Mouse (Mus musculus) MEL (cell line): ENCODE data around the gene Sacs. TPM values are rescaled to one million over a fixed set of nuclear protein-coding genes. Genes with fewer than 3 reads are reported as not detected.

Source experiments
- DNase-seq: peaks from one replicate; pipeline ENCODE4 v3.0.0; 2011; ENCODE audit warnings: low read depth, low spot score
- H3K27ac ChIP-seq: 2 replicates; pipeline ENCODE4 v1.5.1; 2012; ENCODE audit warnings: low read depth, mild to moderate bottlenecking, control low read depth, low read length, moderate library complexity; ENCODE audit not compliant: control insufficient read depth
- H3K27me3 ChIP-seq, 2 experiments: fragments of 150-350 bp in 1 of 2; sonication (generic) in 1 of 2; 2 replicates each; pipeline ENCODE4 v1.6.1; 2012; ENCODE audit warnings: low read length in 2 of 2, mild to moderate bottlenecking in 2 of 2, improper control_type of control experiment in 1 of 2, moderate library complexity in 1 of 2; ENCODE audit not compliant: insufficient read depth in 2 of 2, control insufficient read depth in 1 of 2
- H3K36me3 ChIP-seq, 2 experiments: 2 replicates each; pipeline ENCODE4 v1.6.1; 2012 to 2014; ENCODE audit warnings: low read length in 2 of 2, improper control_type of control experiment in 1 of 2, inconsistent platforms in 1 of 2, mild to moderate bottlenecking in 1 of 2; ENCODE audit not compliant: insufficient read depth in 2 of 2, control insufficient read depth in 1 of 2
- H3K4me1 ChIP-seq, 2 experiments: fragments of 150-350 bp in 1 of 2; sonication (generic) in 1 of 2; 2 replicates each; pipeline ENCODE4 v1.6.1; 2012; ENCODE audit warnings: low read length in 2 of 2, improper control_type of control experiment in 1 of 2, mild to moderate bottlenecking in 1 of 2; ENCODE audit not compliant: insufficient read depth in 2 of 2, control insufficient read depth in 1 of 2
- H3K4me3 ChIP-seq, 2 experiments: fragments of 150-350 bp in 1 of 2; sonication (generic) in 1 of 2; 2 replicates each; pipeline ENCODE4 v1.5.1; 2012; ENCODE audit warnings: low read depth in 2 of 2, low read length in 2 of 2, mild to moderate bottlenecking in 2 of 2, moderate library complexity in 2 of 2, control low read depth in 1 of 2, improper control_type of control experiment in 1 of 2; ENCODE audit not compliant: control insufficient read depth in 1 of 2, insufficient read depth in 1 of 2
- H3K79me2 ChIP-seq: 2 replicates; pipeline ENCODE4 v1.6.1; 2012; ENCODE audit warnings: mild to moderate bottlenecking, low read length, moderate library complexity; ENCODE audit not compliant: control insufficient read depth, poor library complexity, insufficient read depth
- H3K9ac ChIP-seq: 2 replicates; pipeline ENCODE4 v1.6.1; 2012; ENCODE audit warnings: low read depth, mild to moderate bottlenecking, control low read depth, low read length, moderate library complexity; ENCODE audit not compliant: control insufficient read depth, poor library complexity, severe bottlenecking
- H3K9me3 ChIP-seq: fragments of 150-350 bp; sonication (generic); replicated peaks from 2 replicates; pipeline ENCODE4 v1.6.1; 2012; ENCODE audit warnings: mild to moderate bottlenecking, low read length, improper control_type of control experiment, moderate library complexity; ENCODE audit not compliant: insufficient read depth
- BHLHE40 ChIP-seq: IDR thresholded peaks from 2 replicates; pipeline ENCODE4 v1.6.1; 2012; ENCODE audit warnings: low read depth, mild to moderate bottlenecking, inconsistent platforms, low read length, improper control_type of control experiment, borderline replicate concordance
- CTCF ChIP-seq, 3 experiments: IDR thresholded peaks in 2 of 3; conservative IDR thresholded peaks in 1 of 3; 2 replicates each; pipeline ENCODE4 v1.5.1; 2011 to 2012; ENCODE audit warnings: low read length in 3 of 3, low read depth in 2 of 3, mild to moderate bottlenecking in 2 of 3, improper control_type of control experiment in 1 of 3, inconsistent platforms in 1 of 3, mixed read lengths in 1 of 3, moderate library complexity in 1 of 3; ENCODE audit not compliant: control insufficient read depth in 1 of 3, insufficient read depth in 1 of 3, poor library complexity in 1 of 3, severe bottlenecking in 1 of 3
- ELF1 ChIP-seq: IDR thresholded peaks from 2 replicates; pipeline ENCODE4 v1.6.1; 2014; ENCODE audit warnings: low read depth, mild to moderate bottlenecking, inconsistent platforms, low read length, improper control_type of control experiment, moderate library complexity
- ETS1 ChIP-seq: IDR thresholded peaks from 2 replicates; pipeline ENCODE4 v1.6.1; 2012; ENCODE audit warnings: low read depth, mild to moderate bottlenecking, inconsistent platforms, low read length, improper control_type of control experiment, moderate library complexity
- HCFC1 ChIP-seq: IDR thresholded peaks from 2 replicates; pipeline ENCODE4 v1.6.1; 2012; ENCODE audit warnings: low read depth, mild to moderate bottlenecking, inconsistent platforms, low read length, improper control_type of control experiment, moderate library complexity
- JUND ChIP-seq: IDR thresholded peaks from 2 replicates; pipeline ENCODE4 v1.6.1; 2011; ENCODE audit warnings: low read depth, mild to moderate bottlenecking, improper control_type of control experiment, low read length
- MAFK ChIP-seq: IDR thresholded peaks from 2 replicates; pipeline ENCODE4 v1.6.1; 2011; ENCODE audit warnings: low read depth, mild to moderate bottlenecking, low read length, improper control_type of control experiment, borderline replicate concordance
- MEF2A ChIP-seq: IDR thresholded peaks from 2 replicates; pipeline ENCODE4 v1.6.1; 2014; ENCODE audit warnings: low read depth, mild to moderate bottlenecking, inconsistent platforms, low read length, improper control_type of control experiment; ENCODE audit not compliant: poor library complexity, insufficient replicate concordance, severe bottlenecking; ENCODE audit errors: extremely low read depth
- MXI1 ChIP-seq: IDR thresholded peaks from 2 replicates; pipeline ENCODE4 v1.6.1; 2011; ENCODE audit warnings: mild to moderate bottlenecking, low read depth, low read length, improper control_type of control experiment
- MYB ChIP-seq: IDR thresholded peaks from 2 replicates; pipeline ENCODE4 v1.6.1; 2011; ENCODE audit warnings: mild to moderate bottlenecking, low read depth, low read length, improper control_type of control experiment
- POLR2AphosphoS5 ChIP-seq: IDR thresholded peaks from 2 replicates; pipeline ENCODE4 v1.6.1; 2012; ENCODE audit warnings: low read depth, borderline replicate concordance, mild to moderate bottlenecking, inconsistent platforms, low read length, moderate library complexity, mixed read lengths
- TAL1 ChIP-seq: IDR thresholded peaks from 2 replicates; pipeline ENCODE4 v1.6.1; 2012; ENCODE audit warnings: mild to moderate bottlenecking, inconsistent platforms, low read length, moderate library complexity, mixed read lengths
- USF1 ChIP-seq: IDR thresholded peaks from 2 replicates; pipeline ENCODE4 v1.6.1; 2014; ENCODE audit warnings: low read depth, mild to moderate bottlenecking, inconsistent platforms, low read length, improper control_type of control experiment, moderate library complexity
- ZC3H11A ChIP-seq: IDR thresholded peaks from 2 replicates; pipeline ENCODE4 v1.6.1; 2012; ENCODE audit warnings: low read depth, mild to moderate bottlenecking, inconsistent platforms, low read length, improper control_type of control experiment
- ZMIZ1 ChIP-seq: IDR thresholded peaks from 2 replicates; pipeline ENCODE4 v1.6.1; 2012; ENCODE audit warnings: low read depth, mild to moderate bottlenecking, inconsistent platforms, low read length, improper control_type of control experiment, moderate library complexity
- polyA plus RNA-seq, 2 experiments: library from polyadenylated mRNA; stranded (reverse) in 1 of 2; unstranded in 1 of 2; fragments of >175 nt in 1 of 2; fragments of >200 nt in 1 of 2; gene quantifications; 2 replicates each; pipeline versions ENCODE4 v1.2.1 to v1.2.4; 2012; ENCODE audit warnings: low replicate concordance in 2 of 2, low read depth in 1 of 2; ENCODE audit not compliant: insufficient read length in 2 of 2, insufficient read depth in 1 of 2, missing spikeins in 1 of 2
- total RNA-seq: library from RNA; depleted of rRNA; stranded (reverse); fragments of 300-350 nt; gene quantifications from 2 replicates; pipeline ENCODE4 v1.2.3, GENCODE M21; 2012

The Sacs gene
- total and polyA plus RNA-seq, 3 experiments, result 10.9 to 32.0 (median 12.1) TPM

GRCm38 (mm10) chr14:61165929-61166328, 27.7 kb downstream of the Sacs start:
- Histone ChIP-seq H3K36me3 (peaks cover 0 to under 1% of the 10 kb centered on the region in 2 experiments; a peak in 1 of 4 replicates), H3K9ac (no peak overlapping the region), H3K4me1 (no peaks in the 10 kb centered on the region), H3K27ac (no peak overlapping the region), H3K9me3 (no peaks in the 10 kb centered on the region), H3K79me2 (no peaks in the 10 kb centered on the region), H3K27me3 (peaks cover 0 to 5% of the 10 kb centered on the region in 2 experiments; a peak in 3 of 4 replicates), H3K4me3 (no peak overlapping the region)
- TF ChIP-seq ETS1 (no peak), MYB (no peak), POLR2AphosphoS5 (no peak), HCFC1 (no peak), TAL1 (no peak), MEF2A (no peak), ZC3H11A (no peak), ZMIZ1 (no peak), MAFK (no peak), MXI1 (no peak), JUND (no peak), BHLHE40 (no peak), ELF1 (no peak), USF1 (no peak)
- no peak for DNase-seq

- Histone ChIP-seq H3K36me3 (peaks cover 0 to 13% of the 10 kb centered on the region in 2 experiments; a peak in 3 of 4 replicates), H3K4me1 (peaks cover 0 to 8% of the 10 kb centered on the region in 2 experiments; a peak in 2 of 4 replicates), H3K27me3 (no peaks in the 10 kb centered on the region; a peak in 1 of 4 replicates), H3K9me3 (no peaks in the 10 kb centered on the region), H3K79me2 (peaks cover 17% of the 10 kb centered on the region), H3K4me3 (no peak overlapping the region), H3K9ac (no peak overlapping the region), H3K27ac (no peak overlapping the region)
- TF ChIP-seq CTCF (IDR thresholded peaks at IDR 0.05 in 2 of 3, conservative IDR thresholded peaks at IDR 0.05 in 1 of 3; ENCODE audit: control insufficient read depth in 1 of 3, insufficient read depth in 1 of 3, low read depth in 2 of 3, low read length in 3 of 3, poor library complexity in 1 of 3, severe bottlenecking in 1 of 3), result no peak
- DNase-seq, result no peak
These were observed 33.2 kb downstream of the Sacs start for GRCm38 (mm10) chr14:61171261-61171970.
